Mouse (Mus musculus) bone marrow, adult 2 months (tissue): Measurements from ENCODE around the gene Otx1.

Experiments used
- CTCF ChIP-seq: fragments of 200-500 bp; IDR thresholded peaks from 2 replicates; pipeline ENCODE4 v1.5.1; 2011; ENCODE audit warnings: low read length, control low read depth; ENCODE audit not compliant: control insufficient read depth, insufficient read depth
- POLR2A ChIP-seq: fragments of 200-500 bp; IDR thresholded peaks from 2 replicates; pipeline ENCODE4 v1.6.1; 2011; ENCODE audit warnings: low read depth, mild to moderate bottlenecking, control low read depth, low read length, borderline replicate concordance; ENCODE audit not compliant: control insufficient read depth

- TF ChIP-seq POLR2A = no peak
- TF ChIP-seq CTCF = no peak
Observed at GRCm38 (mm10) chr11:22016341-22016740, 13.6 kb upstream of the Otx1 start.
